Mouse (Mus musculus) G1E (cell line): Measurements from ENCODE around the gene Kcnj1. TPM values are rescaled to one million over a fixed set of nuclear protein-coding genes. Genes with fewer than 3 reads are reported as not detected.

Experiments
- ATAC-seq: 2 replicates; pipeline ENCODE4 v1.8.0; 2016; ENCODE audit warnings: mild to moderate bottlenecking; ENCODE audit not compliant: insufficient number of reproducible peaks, poor library complexity, low FRiP score, severe bottlenecking; ENCODE audit errors: extremely low read depth
- DNase-seq: peaks from one replicate; pipeline ENCODE4 v3.0.0; 2012; ENCODE audit warnings: low spot score
- H3K27me3 ChIP-seq: 2 replicates; pipeline ENCODE4 v1.6.1; 2012; ENCODE audit warnings: mild to moderate bottlenecking, low read length, inconsistent platforms; ENCODE audit not compliant: insufficient read depth
- H3K36me3 ChIP-seq: replicated peaks from 2 replicates; pipeline ENCODE3; 2012; ENCODE audit warnings: mild to moderate bottlenecking, inconsistent platforms
- H3K4me1 ChIP-seq: 2 replicates; pipeline ENCODE4 v1.6.1; 2012; ENCODE audit warnings: low read depth, low read length, inconsistent platforms, mixed read lengths; ENCODE audit not compliant: insufficient read depth
- H3K4me3 ChIP-seq: 2 replicates; pipeline ENCODE4 v1.5.1; 2012; ENCODE audit warnings: low read depth, mild to moderate bottlenecking, inconsistent platforms, low read length, moderate library complexity, mixed read lengths
- H3K9me3 ChIP-seq: replicated peaks from 2 replicates; pipeline ENCODE4 v1.6.1; 2012; ENCODE audit warnings: inconsistent platforms
- CTCF ChIP-seq: IDR thresholded peaks from 2 replicates; pipeline ENCODE4 v1.5.1; 2012; ENCODE audit warnings: low read depth, low read length, inconsistent platforms, mixed read lengths
- GATA1 ChIP-seq: IDR thresholded peaks from 2 replicates; pipeline ENCODE4 v1.6.1; 2012; ENCODE audit warnings: borderline replicate concordance, low read length, inconsistent platforms, mixed read lengths
- GATA2 ChIP-seq: IDR thresholded peaks from 2 replicates; pipeline ENCODE4 v1.6.1; 2012; ENCODE audit warnings: low read depth, low read length, inconsistent platforms, borderline replicate concordance
- POLR2AphosphoS5 ChIP-seq: IDR thresholded peaks from 2 replicates; pipeline ENCODE4 v1.6.1; 2012; ENCODE audit warnings: low read depth, low read length, inconsistent platforms; ENCODE audit not compliant: insufficient replicate concordance
- TAL1 ChIP-seq: conservative IDR thresholded peaks from 2 replicates; pipeline ENCODE4 v1.6.1; 2012; ENCODE audit warnings: low read depth, low read length, inconsistent platforms, mixed read lengths
- polyA plus RNA-seq: library from polyadenylated mRNA; stranded (reverse); fragments of >175 nt; gene quantifications from 2 replicates; pipeline ENCODE4 v1.2.3, GENCODE M21; 2012
- total RNA-seq, 2 experiments: library from RNA; stranded (forward) in 1 of 2; stranded (reverse) in 1 of 2; fragments of 200-1000 nt in 1 of 2; fragments of >200 nt in 1 of 2; fragmentation: Nextera tagmentation in 1 of 2; gene quantifications; 2 replicates each; pipeline ENCODE4 v1.2.3; 2014 to 2017

Kcnj1 gene
- not detected in 2 replicates for total RNA-seq (2014; fragmentation: Nextera tagmentation)
- 0.16 and 0.23 TPM in 2 replicates for total RNA-seq (2017)
- polyA plus RNA-seq = not detected in 2 replicates

- no peaks in the 10 kb centered on the region for H3K4me1 ChIP-seq
- no peak within 1 kb of the TSS for H3K4me3 ChIP-seq
- TF ChIP-seq CTCF = no peak
- no peak for TF ChIP-seq TAL1
- no peak for TF ChIP-seq GATA1
- TF ChIP-seq GATA2 = no peak
- no peak for TF ChIP-seq POLR2AphosphoS5
- H3K36me3 ChIP-seq = no peaks in the 10 kb centered on the region
- no peak for ATAC-seq
- H3K9me3 ChIP-seq = 0 out of 2 replicates have a peak, but pooled peaks cover 3% of the 10 kb centered on the region
- no peak for DNase-seq
- no peaks in the 10 kb centered on the region for H3K27me3 ChIP-seq
These were observed at the start of gene Kcnj1 for GRCm38 (mm10) chr9:32372202-32372601. Kcnj1 (plus strand) TSS chr9:32372493.

DNA sequence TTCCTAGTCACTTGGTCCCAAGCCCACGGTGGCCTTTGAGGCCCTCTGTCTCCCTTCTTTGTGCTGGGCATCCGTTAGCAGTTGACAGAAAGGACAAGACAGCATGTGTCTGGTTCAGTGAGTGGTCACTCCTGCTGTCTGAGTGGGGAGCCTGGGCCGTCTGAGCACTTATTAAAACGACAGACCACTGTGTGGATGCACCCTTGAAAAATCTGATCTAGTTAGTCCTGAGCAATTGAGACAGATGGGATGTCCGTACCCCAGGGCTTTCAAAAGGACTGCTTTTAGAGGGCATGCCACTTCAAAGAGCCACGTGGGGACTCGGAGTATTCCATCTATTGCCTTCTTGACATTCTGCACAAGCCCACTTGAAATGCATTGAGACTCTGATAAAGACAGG lies 48.7 kb upstream of the Kcnj1 start:
- no peak overlapping the region for H3K4me3 ChIP-seq
- H3K9me3 ChIP-seq = peaks cover 16% of the 10 kb centered on the region
- DNase-seq = no peak
- TF ChIP-seq CTCF = no peak
- no peak for TF ChIP-seq TAL1
- no peak for TF ChIP-seq GATA1
- TF ChIP-seq GATA2 = no peak
- no peak for TF ChIP-seq POLR2AphosphoS5
- no peaks in the 10 kb centered on the region for H3K4me1 ChIP-seq
- no peaks in the 10 kb centered on the region for H3K36me3 ChIP-seq
- no peak for ATAC-seq
- no peaks in the 10 kb centered on the region for H3K27me3 ChIP-seq

GRCm38 (mm10) chr9:32328777-32329176 lies 43.5 kb upstream of the Kcnj1 start:
- no peaks in the 10 kb centered on the region for H3K4me1 ChIP-seq
- DNase-seq = no peak
- ATAC-seq = no peak

GRCm38 (mm10) chr9:32331162-32331561 lies 41.1 kb upstream of the Kcnj1 start:
- no peaks in the 10 kb centered on the region for H3K27me3 ChIP-seq
- DNase-seq = no peak
- no peak overlapping the region for H3K4me3 ChIP-seq
- peaks cover 19% of the 10 kb centered on the region; the same call in 1 of the 2 replicates for H3K9me3 ChIP-seq
- no peaks in the 10 kb centered on the region for H3K4me1 ChIP-seq
- no peaks in the 10 kb centered on the region for H3K36me3 ChIP-seq
- no peak for TF ChIP-seq POLR2AphosphoS5
- TF ChIP-seq GATA1 = no peak
- no peak for TF ChIP-seq CTCF
- no peak for TF ChIP-seq TAL1
- TF ChIP-seq GATA2 = no peak
- ATAC-seq = no peak

More at GRCm38 (mm10) chr9:32328777-32329176, 43.5 kb upstream of the Kcnj1 start:
- Histone ChIP-seq H3K9me3 (0 out of 2 replicates have a peak, but pooled peaks cover 8% of the 10 kb centered on the region), H3K4me3 (no peak overlapping the region), H3K27me3 (no peaks in the 10 kb centered on the region), H3K36me3 (no peaks in the 10 kb centered on the region)
- TF ChIP-seq CTCF (no peak), GATA2 (no peak), GATA1 (no peak), POLR2AphosphoS5 (no peak), TAL1 (no peak)

DNA sequence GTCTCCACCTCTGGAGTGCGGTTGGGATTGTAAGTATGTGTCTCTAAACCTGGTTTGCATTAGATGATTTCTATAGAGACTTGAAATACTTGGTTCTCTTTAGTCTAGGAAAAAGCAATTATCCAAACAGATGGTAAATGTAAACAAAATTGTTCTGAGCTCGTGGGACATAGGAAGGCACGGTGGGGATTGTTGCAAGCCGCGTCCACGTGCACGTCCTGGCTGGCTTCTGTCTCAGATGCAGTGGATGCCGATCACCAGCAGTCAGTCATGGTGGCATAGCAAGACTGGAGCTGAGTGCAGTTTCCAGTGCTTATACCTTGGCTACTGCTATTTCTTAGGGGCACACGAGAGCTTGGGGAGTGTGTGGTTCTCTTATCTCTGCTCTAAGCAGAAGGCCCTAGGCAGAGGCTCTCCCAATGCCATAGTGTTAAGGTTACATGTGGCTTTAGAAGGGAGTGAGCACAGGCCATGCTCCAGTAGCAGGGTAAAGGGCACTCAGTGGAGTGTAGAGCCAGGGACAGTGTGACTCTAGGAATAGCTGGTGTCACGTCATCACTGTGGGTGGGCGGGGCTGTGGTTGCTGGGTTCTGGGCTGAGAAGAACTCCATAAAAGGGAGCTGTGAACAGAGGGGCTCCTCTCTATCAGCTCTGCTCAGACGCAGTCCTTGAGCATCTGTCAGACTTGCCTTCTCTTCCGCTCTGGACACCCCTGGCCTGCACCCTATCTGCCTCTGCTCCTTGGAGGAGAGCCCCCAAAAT lies 36.7 kb upstream of the Kcnj1 start:
- no peaks in the 10 kb centered on the region for H3K27me3 ChIP-seq
- ATAC-seq = no peak
- TF ChIP-seq GATA2 (no peak), TAL1 (no peak), GATA1 (no peak), POLR2AphosphoS5 (no peak), CTCF (no peak)
- no peaks in the 10 kb centered on the region for H3K4me1 ChIP-seq
- H3K4me3 ChIP-seq = no peak overlapping the region
- H3K9me3 ChIP-seq = peaks cover 18% of the 10 kb centered on the region; the same call in 1 of the 2 replicates
- DNase-seq = no peak
- no peaks in the 10 kb centered on the region for H3K36me3 ChIP-seq

GRCm38 (mm10) chr9:32340831-32341230 lies 31.5 kb upstream of the Kcnj1 start:
- TF ChIP-seq CTCF (no peak), GATA2 (no peak), TAL1 (no peak), POLR2AphosphoS5 (no peak), GATA1 (no peak)
- peaks cover 15% of the 10 kb centered on the region for H3K9me3 ChIP-seq
- H3K27me3 ChIP-seq = no peaks in the 10 kb centered on the region; the same call in none of the 2 replicates
- H3K36me3 ChIP-seq = no peaks in the 10 kb centered on the region
- no peak overlapping the region for H3K4me3 ChIP-seq
- no peak for ATAC-seq
- no peaks in the 10 kb centered on the region for H3K4me1 ChIP-seq
- DNase-seq = no peak
